Mouse (Mus musculus): ENCODE measurements at regions not wholly inside any gene's neighbourhood (a gene's known extent, or its start where the extent isn't known, plus 50 kb on each side); places are given as distances from the start of the nearest gene placed in this dataset.
A peak's percentile ranks its signal among the peaks of the same experiment; 100 is the strongest.

DNA sequence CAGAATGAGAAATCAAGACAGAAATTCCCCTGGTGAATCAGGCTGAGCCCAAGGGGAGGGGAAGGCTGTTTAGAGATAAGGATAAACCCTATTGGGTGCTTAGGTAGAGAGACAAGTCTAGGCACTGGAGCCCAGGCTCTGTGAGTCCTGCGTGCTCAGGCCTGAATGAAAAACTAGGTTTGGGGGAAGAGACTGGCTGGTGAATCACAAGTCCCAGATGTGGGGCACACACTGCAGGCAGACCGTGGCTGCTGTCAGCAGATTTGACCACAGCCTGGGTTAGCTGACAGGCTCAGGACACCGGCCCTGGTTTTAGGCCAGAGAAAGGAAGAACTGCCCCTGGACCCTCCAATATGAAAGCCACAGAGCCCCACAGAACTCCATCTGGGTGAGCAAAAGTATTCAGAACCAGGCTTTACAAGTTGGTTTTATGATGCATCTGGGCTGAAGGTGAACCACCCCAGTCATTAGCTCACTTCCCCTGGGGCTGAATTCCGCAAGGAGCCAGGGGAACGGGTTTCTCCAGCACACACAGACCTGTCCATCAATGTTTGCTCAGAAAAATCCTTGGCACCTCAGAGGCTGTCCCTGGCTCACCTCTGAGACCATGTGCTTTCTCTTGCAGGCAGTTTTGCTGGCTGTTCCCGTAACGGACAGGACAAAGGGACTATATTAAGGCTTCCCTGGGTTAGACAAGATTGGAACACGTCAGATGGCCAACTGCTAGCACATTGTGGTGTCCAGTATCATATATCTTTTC, 73.8 kb upstream of the Eif4g2 start:
- H3K27ac ChIP-seq (ENCODE audit: low read length) = peak overlapping the region; percentile 75
- H3K4me1 ChIP-seq (ENCODE audit: control insufficient read depth, insufficient read depth, low read length) = peaks cover 13% of the 10 kb centered on the region
- ATAC-seq = peak; percentile 73
- no peak overlapping the region for H3K4me3 ChIP-seq (ENCODE audit: low read length)
- H3K9ac ChIP-seq (ENCODE audit: low read depth, low read length) = 0 out of 2 replicates have a peak overlapping the region, but pooled peaks have one; percentile 0
- H3K9me3 ChIP-seq (ENCODE audit: control insufficient read depth, low read length) = no peaks in the 10 kb centered on the region
- H3K27me3 ChIP-seq (replicated peaks; ENCODE audit: control insufficient read depth, insufficient read depth, low read length) = no peaks in the 10 kb centered on the region
- WGBS = 40% methylated on average over 8 of the region's 8 CpGs
- H3K4me2 ChIP-seq (ENCODE audit: low read depth, low read length) = no peak overlapping the region
- no peaks in the 10 kb centered on the region for H3K36me3 ChIP-seq (ENCODE audit: control insufficient read depth, insufficient read depth, low read length)

DNA sequence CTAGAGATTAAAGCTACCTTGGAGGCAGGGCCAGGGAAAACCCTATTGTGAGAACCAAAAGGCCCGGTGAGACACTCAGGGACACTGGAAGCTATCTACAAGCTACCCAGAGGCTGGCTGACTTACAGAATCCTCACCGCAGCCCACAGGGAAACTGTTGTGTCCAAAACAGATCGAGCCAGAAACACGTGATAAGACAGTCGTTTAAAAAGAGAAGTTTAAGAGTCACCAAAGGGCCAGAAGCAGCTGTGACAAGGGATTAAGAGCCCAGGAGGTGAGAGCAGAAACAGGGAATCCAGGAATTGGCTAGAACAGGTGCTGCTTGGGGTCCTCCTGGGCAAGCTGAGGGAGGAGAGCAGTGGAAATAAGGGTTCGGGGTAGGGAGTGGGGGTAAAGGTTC, 73.2 kb upstream of the Eif4g2 start:
- H3K4me3 ChIP-seq (ENCODE audit: low read length) = no peak overlapping the region
- WGBS = 65% methylated on average over 6 of the region's 6 CpGs
- peaks cover 13% of the 10 kb centered on the region for H3K4me1 ChIP-seq (ENCODE audit: control insufficient read depth, insufficient read depth, low read length)
- no peak overlapping the region for H3K9ac ChIP-seq (ENCODE audit: low read depth, low read length)
- peak overlapping the region; percentile 75 for H3K27ac ChIP-seq (ENCODE audit: low read length)
- H3K36me3 ChIP-seq (ENCODE audit: control insufficient read depth, insufficient read depth, low read length) = no peaks in the 10 kb centered on the region
- H3K4me2 ChIP-seq (ENCODE audit: low read depth, low read length) = no peak overlapping the region
- ATAC-seq = no peak
- H3K9me3 ChIP-seq (ENCODE audit: control insufficient read depth, low read length) = no peaks in the 10 kb centered on the region
- no peaks in the 10 kb centered on the region for H3K27me3 ChIP-seq (replicated peaks; ENCODE audit: control insufficient read depth, insufficient read depth, low read length)

DNA sequence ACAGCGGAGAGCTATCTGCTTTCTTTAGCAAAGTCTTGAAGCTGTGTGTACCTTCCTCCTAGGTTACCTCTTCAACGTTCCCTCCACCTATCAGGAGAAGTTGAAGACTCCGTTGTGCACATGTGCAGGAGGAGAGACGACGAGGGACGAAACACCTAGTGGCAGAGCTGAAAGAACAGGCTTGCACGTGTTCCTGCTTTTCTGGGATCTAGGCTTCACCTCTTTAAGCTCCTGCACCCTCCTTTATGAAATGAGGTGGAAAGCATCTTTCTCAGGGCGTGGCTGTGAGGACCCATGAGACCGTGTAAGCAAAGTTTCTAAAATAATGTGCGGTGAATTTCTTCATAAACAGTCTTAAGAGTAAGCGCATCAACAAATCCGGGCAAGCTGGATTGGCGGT, 71.4 kb upstream of the Eif4g2 start:
- Histone ChIP-seq H3K4me1 (ENCODE audit: control insufficient read depth, insufficient read depth, low read length) (peaks cover 13% of the 10 kb centered on the region), H3K27me3 (replicated peaks; ENCODE audit: control insufficient read depth, insufficient read depth, low read length) (no peaks in the 10 kb centered on the region)

DNA sequence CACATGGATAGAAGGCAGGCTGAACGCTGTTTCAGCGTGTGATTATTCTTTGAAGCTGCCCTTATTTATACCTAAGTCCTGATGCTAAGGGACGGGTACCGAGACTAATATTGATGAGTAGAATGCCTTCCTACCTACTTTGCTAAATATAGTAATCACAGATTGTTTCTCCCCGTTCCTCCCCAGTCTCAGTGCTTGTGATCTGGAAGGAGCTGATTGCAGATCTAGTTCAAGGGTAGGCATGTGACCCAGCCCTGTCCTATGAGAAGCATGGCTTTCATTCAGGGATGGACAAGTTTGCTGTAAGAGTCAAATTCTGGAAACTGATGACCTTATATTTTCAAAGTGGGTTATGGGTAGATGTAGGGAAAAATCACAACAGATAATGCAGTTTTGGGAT, 67.7 kb upstream of the Eif4g2 start:
- Histone ChIP-seq H3K9me3 (ENCODE audit: control insufficient read depth, low read length) (no peaks in the 10 kb centered on the region), H3K36me3 (ENCODE audit: control insufficient read depth, insufficient read depth, low read length) (no peaks in the 10 kb centered on the region), H3K4me2 (ENCODE audit: low read depth, low read length) (no peak overlapping the region), H3K27ac (ENCODE audit: low read length) (no peak overlapping the region), H3K27me3 (replicated peaks; ENCODE audit: control insufficient read depth, insufficient read depth, low read length) (no peaks in the 10 kb centered on the region), H3K9ac (ENCODE audit: low read depth, low read length) (no peak overlapping the region), H3K4me1 (ENCODE audit: control insufficient read depth, insufficient read depth, low read length) (no peaks in the 10 kb centered on the region), H3K4me3 (ENCODE audit: low read length) (no peak overlapping the region)
- 88% methylated on average over 5 of the region's 5 CpGs for WGBS
- no peak for ATAC-seq

More for the DNA sequence above, 71.4 kb upstream of the Eif4g2 start:
- no peaks in the 10 kb centered on the region for H3K9me3 ChIP-seq (ENCODE audit: control insufficient read depth, low read length)
- H3K4me3 ChIP-seq (ENCODE audit: low read length) = no peak overlapping the region
- H3K9ac ChIP-seq (ENCODE audit: low read depth, low read length) = no peak overlapping the region
- WGBS = 80% methylated on average over 13 of the region's 13 CpGs
- no peak overlapping the region for H3K4me2 ChIP-seq (ENCODE audit: low read depth, low read length)
- no peaks in the 10 kb centered on the region for H3K36me3 ChIP-seq (ENCODE audit: control insufficient read depth, insufficient read depth, low read length)
- no peak overlapping the region for H3K27ac ChIP-seq (ENCODE audit: low read length)
- no peak for ATAC-seq

DNA sequence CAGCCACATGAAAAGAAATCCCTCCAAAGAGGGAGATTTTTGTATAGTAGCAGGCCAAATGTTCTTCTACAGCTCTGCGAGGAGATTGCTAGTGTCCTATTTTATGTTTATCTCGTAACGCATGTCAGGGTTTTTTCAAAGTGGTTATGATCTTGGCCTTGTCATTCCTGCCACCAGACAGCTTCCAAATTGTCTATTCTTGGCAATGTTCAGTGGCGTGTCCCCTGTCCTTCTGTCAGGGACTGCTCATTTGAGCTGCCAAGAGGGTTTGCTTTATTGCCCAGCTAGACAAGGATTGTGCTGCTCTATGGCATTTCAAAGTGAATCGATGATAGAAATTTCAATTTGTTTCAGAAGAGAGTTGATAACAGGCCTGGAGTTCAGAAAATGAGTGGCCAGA, 67.3 kb upstream of the Eif4g2 start:
- H3K9me3 ChIP-seq (ENCODE audit: control insufficient read depth, low read length) = no peaks in the 10 kb centered on the region
- H3K9ac ChIP-seq (ENCODE audit: low read depth, low read length) = no peak overlapping the region
- H3K27ac ChIP-seq (ENCODE audit: low read length) = no peak overlapping the region
- no peaks in the 10 kb centered on the region for H3K4me1 ChIP-seq (ENCODE audit: control insufficient read depth, insufficient read depth, low read length)
- no peaks in the 10 kb centered on the region for H3K27me3 ChIP-seq (replicated peaks; ENCODE audit: control insufficient read depth, insufficient read depth, low read length)
- H3K36me3 ChIP-seq (ENCODE audit: control insufficient read depth, insufficient read depth, low read length) = no peaks in the 10 kb centered on the region
- WGBS = 79% methylated on average over 5 of the region's 5 CpGs
- no peak for ATAC-seq
- H3K4me3 ChIP-seq (ENCODE audit: low read length) = no peak overlapping the region
- no peak overlapping the region for H3K4me2 ChIP-seq (ENCODE audit: low read depth, low read length)

DNA sequence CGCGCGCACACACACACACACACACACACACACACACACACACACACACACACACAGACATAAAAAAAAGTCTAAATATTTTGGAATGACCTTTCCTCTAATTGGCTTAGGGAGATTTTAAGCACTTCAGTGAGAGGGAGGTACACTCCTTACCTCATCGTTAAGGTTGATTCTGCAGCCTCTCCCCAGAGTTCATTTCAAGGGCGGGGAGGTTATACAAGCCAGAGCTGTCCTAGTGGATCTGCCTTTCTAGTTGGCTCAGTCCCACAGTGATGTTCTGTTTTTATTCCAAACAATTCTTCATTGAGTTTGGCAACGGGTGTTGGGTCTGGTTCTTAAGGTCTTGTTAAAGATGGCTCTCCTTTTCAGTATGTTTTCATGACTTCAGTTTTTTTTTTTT, 64.8 kb upstream of the Eif4g2 start:
- peak; percentile 52; the same call in 1 of the 2 replicates for ATAC-seq
- 76% methylated on average over 6 of the region's 6 CpGs for WGBS
- no peak overlapping the region for H3K27ac ChIP-seq (ENCODE audit: low read length)

DNA sequence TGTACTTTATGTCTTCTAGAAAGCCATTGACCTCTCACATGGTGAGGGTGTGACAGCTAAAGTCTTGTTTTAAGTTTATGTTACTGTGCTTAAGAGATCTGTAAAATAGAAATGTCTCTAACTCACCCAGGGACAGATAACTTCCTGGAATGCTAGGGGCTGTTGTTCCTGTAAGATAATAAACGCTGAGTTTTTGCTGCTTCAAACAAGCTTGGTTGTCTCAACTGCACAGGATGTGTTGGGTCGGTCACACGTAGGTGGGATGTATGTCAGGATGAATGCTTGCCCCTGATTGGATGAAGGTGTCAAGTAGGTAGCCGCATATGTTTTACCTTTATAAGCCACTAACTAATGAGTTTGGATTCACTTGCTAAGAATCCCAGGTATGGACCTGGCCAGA, 63.8 kb upstream of the Eif4g2 start:
- H3K27ac ChIP-seq (ENCODE audit: low read length) = no peak overlapping the region
- no peaks in the 10 kb centered on the region for H3K9me3 ChIP-seq (ENCODE audit: control insufficient read depth, low read length)
- no peaks in the 10 kb centered on the region for H3K4me1 ChIP-seq (ENCODE audit: control insufficient read depth, insufficient read depth, low read length)
- H3K4me2 ChIP-seq (ENCODE audit: low read depth, low read length) = no peak overlapping the region
- H3K9ac ChIP-seq (ENCODE audit: low read depth, low read length) = no peak overlapping the region
- no peak overlapping the region for H3K4me3 ChIP-seq (ENCODE audit: low read length)
- 70% methylated on average over 4 of the region's 4 CpGs for WGBS
- ATAC-seq = no peak
- H3K27me3 ChIP-seq (replicated peaks; ENCODE audit: control insufficient read depth, insufficient read depth, low read length) = no peaks in the 10 kb centered on the region
- H3K36me3 ChIP-seq (ENCODE audit: control insufficient read depth, insufficient read depth, low read length) = no peaks in the 10 kb centered on the region

More for the DNA sequence above, 64.8 kb upstream of the Eif4g2 start:
- H3K36me3 ChIP-seq (ENCODE audit: control insufficient read depth, insufficient read depth, low read length) = no peaks in the 10 kb centered on the region
- no peaks in the 10 kb centered on the region for H3K27me3 ChIP-seq (replicated peaks; ENCODE audit: control insufficient read depth, insufficient read depth, low read length)
- no peak overlapping the region for H3K9ac ChIP-seq (ENCODE audit: low read depth, low read length)
- H3K4me3 ChIP-seq (ENCODE audit: low read length) = no peak overlapping the region
- H3K4me1 ChIP-seq (ENCODE audit: control insufficient read depth, insufficient read depth, low read length) = no peaks in the 10 kb centered on the region
- H3K4me2 ChIP-seq (ENCODE audit: low read depth, low read length) = no peak overlapping the region
- no peaks in the 10 kb centered on the region for H3K9me3 ChIP-seq (ENCODE audit: control insufficient read depth, low read length)

DNA sequence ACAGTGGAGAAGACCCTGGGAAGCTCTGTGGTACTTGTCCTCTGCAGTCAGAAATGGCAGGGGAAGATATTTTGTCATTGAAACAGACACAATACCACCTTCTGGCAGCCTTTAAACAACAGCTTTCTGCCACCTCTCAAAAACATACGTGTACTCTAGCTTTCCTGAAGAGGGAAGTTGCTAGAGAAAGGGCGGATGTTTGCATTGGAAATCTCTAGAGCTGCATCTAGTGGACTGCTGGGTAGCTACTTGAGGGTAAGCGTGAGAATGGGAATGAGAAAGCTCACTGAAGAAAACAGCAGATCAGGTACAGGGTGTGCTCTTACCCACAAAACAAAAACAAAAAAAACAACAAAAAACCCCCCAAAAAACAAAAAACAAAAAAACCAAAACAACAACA, 61.4 kb upstream of the Eif4g2 start:
- no peaks in the 10 kb centered on the region for H3K27me3 ChIP-seq (replicated peaks; ENCODE audit: control insufficient read depth, insufficient read depth, low read length)
- 70% methylated on average over 3 of the region's 3 CpGs for WGBS
- H3K27ac ChIP-seq (ENCODE audit: low read length) = no peak overlapping the region
- H3K4me1 ChIP-seq (ENCODE audit: control insufficient read depth, insufficient read depth, low read length) = no peaks in the 10 kb centered on the region
- no peak for ATAC-seq
- no peak overlapping the region for H3K9ac ChIP-seq (ENCODE audit: low read depth, low read length)
- no peak overlapping the region for H3K4me2 ChIP-seq (ENCODE audit: low read depth, low read length)
- no peaks in the 10 kb centered on the region for H3K9me3 ChIP-seq (ENCODE audit: control insufficient read depth, low read length)
- H3K36me3 ChIP-seq (ENCODE audit: control insufficient read depth, insufficient read depth, low read length) = no peaks in the 10 kb centered on the region
- no peak overlapping the region for H3K4me3 ChIP-seq (ENCODE audit: low read length)

DNA sequence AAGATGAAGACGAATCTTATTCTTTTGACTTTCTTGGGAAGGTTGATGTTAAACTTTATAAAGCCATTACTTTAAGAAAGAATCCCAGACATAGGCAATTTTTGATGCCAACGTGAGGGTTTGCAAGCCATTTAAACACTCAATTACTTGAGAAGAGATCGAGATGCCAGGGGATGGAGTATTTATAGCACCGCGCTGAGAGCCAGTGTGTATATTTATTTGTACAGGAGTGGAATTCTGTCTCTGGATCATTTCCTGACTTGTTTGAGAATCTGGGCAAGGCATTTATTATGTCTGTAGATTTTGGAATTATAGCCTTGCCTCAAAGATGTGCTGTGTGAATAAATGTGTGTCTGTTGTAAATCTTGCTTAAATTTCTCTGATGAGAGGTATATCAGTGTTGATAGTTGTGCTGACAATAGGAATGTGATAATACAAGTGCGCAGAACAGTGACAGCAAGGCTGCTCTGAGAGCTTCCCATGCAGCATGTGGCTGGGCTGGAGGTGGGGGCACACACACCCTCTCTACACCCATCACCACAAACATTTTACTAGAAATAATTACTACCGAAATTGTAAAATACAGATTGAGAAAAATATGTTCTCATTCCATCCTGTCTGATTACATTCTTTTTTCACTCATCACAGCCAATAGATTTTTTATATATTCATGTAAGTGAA, 58.6 kb upstream of the Eif4g2 start:
- ATAC-seq = no peak
- Histone ChIP-seq H3K4me2 (ENCODE audit: low read depth, low read length) (no peak overlapping the region), H3K9ac (ENCODE audit: low read depth, low read length) (no peak overlapping the region), H3K36me3 (ENCODE audit: control insufficient read depth, insufficient read depth, low read length) (no peaks in the 10 kb centered on the region), H3K27me3 (replicated peaks; ENCODE audit: control insufficient read depth, insufficient read depth, low read length) (no peaks in the 10 kb centered on the region), H3K4me1 (ENCODE audit: control insufficient read depth, insufficient read depth, low read length) (no peaks in the 10 kb centered on the region), H3K27ac (ENCODE audit: low read length) (no peak overlapping the region), H3K4me3 (ENCODE audit: low read length) (no peak overlapping the region), H3K9me3 (ENCODE audit: control insufficient read depth, low read length) (no peaks in the 10 kb centered on the region)
- 44% methylated on average over 7 of the region's 7 CpGs for WGBS

All from intestine, embryonic 16.5 days (tissue).